Mouse (Mus musculus): ENCODE results near the gene Krtap5-5.

The Krtap5-5 gene

DNA sequence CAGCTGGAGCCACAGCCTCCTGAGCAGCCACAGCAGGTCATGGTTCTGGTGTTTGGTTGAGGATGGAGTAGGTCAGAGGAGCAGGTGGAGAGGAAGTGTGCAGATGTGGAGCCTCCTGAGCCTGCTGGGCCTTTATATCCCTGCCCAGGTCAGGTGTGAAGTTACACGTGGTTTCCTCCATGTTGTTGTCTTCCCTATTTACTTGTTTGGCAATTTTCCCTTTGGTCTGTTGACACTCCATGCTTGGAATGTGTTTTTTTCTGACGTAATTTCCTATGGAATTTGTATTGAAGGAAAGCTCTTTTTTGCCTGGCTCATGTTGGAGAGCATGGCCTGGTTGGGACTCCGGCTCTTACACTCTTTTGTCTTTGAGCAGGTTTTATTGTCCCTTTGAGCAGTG, at the start of gene Krtap5-5:
TSS of gene Krtap5-5 (minus strand) at position 101 of the 400 bp plus-strand sequence.
- WGBS = 60% methylated on average over 3 of the region's 3 CpGs

DNA sequence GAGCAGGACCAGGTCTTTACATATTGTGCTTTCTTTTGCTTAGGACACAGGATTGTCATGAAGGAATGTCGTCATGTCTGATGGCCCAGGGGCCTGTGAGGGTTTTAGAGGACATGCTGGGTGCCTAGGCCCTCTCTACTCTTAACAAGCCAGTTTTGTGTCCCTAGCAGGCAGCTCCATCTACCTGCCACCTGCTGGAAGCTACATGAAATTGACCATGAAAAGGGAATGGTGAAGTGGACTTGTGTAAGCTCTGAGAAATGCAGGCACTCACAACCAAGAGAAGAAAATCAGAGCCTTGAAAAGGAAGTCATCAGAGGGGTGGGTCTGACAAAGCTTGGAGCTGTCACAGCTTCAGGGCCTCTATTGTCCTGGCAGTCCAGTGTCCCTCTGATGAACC, 49.5 kb upstream of the Krtap5-5 start:
- 74% methylated on average over 1 of the region's 1 CpGs for WGBS

DNA sequence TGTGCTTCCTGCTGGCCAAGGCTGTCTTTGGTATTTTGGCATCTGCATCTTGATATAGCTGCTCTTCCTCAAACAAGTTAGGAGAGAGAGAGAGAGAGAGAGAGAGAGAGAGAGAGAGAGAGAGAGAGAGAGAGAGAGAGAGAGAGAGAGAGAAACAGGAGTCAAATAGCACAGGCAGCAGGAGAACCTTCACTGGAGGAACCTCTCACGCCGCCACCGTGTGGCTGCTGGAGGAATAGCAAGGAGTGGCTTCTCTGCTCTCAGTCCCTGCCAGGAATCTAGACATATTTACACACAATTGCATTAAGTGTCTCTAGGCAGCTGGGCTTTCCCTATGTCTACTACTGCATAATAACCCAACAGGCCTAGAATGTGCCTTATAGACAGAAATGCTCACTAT, 48.4 kb upstream of the Krtap5-5 start:
- 0% methylated on average over 3 of the region's 3 CpGs for WGBS

DNA sequence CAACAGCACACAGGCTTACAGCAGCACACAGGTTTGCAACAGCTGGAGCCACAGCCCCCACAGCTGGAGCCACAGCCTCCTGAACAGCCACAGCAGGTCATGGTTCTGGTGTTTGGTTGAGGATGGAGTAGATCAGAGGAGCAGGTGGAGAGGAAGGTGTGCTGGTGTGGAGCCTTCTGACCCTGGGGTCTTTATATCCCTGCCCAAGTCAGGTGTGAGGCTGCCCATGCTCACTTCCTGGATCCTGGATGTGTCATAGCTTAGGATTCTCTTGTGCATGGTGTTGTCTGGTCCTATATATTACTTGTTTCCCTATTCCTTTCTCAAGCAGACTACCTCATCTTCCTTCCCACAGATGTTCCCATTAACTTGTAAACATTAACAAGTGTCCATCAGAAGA, 44.5 kb upstream of the Krtap5-5 start, which contains the start of gene Gm4559:
TSS of gene Gm4559 (minus strand) at position 101 of the 400 bp plus-strand sequence.

DNA sequence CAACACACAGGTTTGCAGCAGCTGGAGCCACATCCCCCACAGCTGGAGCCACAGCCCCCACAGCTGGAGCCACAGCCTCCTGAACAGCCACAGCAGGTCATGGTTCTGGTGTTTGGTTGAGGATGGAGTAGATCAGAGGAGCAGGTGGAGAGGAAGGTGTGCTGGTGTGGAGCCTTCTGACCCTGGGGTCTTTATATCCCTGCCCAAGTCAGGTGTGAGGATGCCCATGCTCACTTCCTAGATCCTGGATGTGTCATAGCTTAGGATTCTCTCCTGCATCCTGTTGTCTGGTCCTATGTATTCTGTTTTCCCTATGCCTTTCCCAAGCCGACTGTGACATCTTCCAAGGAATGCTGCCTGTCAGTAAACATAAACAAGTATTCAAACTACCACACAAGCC, 28.5 kb upstream of the Krtap5-5 start, which contains the start of gene Gm2431:
TSS of gene Gm2431 (minus strand) at position 101 of the 400 bp plus-strand sequence.
- WGBS = 76% methylated on average over 1 of the region's 1 CpGs

DNA sequence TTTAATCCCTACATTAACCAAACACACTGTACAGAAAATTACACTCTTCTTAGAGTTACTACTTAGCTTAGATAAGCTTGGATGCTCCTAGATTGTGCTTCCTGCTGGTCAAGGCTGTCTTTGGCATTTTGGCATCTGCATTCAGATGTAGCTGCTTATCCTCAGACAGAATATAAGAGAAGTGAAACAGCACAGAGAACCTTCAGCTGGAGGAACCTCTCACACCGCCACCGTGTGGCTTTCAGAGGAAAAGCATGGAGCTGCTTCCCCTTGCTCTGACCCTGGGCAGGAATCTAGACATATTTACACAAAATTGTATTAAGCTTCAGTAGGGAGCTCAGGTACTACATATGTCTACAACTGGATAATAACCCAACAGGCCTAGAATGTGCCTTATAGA, 25.7 kb upstream of the Krtap5-5 start:
- WGBS = 0% methylated on average over 2 of the region's 2 CpGs

DNA sequence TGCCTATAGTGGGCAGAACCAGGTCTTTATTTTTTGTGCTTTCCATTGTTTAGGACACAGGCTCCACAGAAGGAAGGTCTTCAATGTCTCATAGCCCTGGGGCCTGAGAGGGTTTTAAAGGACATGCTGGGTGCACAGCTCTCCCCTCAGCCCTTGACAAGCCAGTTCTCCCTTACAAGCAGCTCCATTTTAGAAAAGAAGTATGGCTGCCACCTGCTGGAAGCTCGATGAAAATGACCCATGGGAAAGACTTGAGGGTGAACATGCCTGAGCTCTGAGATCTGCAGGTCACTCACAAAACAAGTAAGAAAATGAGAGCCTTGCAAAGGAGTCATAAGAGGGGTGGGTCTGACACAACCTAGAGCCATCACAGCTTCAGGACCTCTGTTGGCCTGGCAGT, 20.1 kb upstream of the Krtap5-5 start:
- 5% methylated on average over 1 of the region's 1 CpGs for WGBS

DNA sequence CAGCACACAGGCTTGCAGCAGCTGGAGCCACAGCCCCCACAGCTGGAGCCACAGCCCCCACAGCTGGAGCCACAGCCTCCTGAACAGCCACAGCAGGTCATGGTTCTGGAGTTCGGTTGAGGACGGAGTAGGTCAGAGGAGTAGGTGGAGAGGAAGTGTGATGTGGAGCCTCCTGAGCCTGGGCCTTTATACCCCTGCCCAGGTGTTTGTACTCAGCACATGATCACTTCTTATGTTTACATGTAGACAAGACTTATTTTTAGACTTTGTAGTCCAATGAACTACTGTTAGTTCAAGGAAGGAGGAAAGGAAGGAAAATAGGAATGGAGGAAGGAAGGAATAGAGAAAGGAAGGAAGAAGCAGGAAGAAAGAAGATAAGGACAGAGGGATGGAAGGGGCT, 11.2 kb upstream of the Krtap5-5 start, which contains the start of gene Gm40460:
TSS of gene Gm40460 (minus strand) at position 101 of the 400 bp plus-strand sequence.
- 70% methylated on average over 2 of the region's 2 CpGs for WGBS

DNA sequence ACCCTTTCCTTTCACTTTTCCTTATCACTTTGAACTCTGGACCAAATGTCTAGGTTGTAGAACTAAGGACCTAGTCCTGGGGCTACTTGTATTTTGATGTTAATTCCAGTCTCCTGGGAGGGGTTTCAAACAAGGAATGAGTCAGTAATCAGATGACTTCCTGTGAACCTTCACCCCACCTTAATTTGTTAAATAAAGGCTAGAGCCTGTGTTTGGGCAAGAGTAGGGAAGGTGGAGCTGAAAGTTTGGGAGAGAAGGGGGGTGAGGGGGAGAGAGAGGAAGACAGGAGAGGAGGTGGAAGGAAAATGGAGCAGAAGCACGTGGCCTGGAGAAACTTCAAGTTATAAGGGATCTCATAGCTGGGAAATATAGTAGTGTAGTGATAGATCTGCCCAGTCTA, 1.8 kb upstream of the Krtap5-5 start:
- WGBS = 67% methylated on average over 1 of the region's 1 CpGs

DNA sequence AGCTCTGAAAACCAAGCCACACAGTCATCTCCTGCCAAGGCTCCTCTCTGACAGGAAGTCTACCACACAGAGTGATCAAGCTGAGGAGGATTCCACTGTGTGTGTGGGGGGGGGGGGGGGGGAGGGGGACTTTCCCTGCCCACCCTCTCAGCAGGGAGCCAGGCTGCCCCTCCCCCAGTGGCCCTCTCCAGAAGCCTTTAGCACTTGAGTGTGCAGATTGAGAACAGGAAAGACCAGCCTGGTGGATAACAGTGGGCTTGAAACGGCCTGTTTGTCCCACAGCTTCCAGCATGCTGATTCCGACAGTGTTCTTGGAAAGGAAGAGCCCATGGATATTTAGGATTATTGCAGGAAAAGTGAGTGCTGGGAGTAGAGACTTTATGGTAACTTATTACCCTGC, 5.3 kb downstream of the Krtap5-5 start:
- WGBS = 68% methylated on average over 2 of the region's 2 CpGs

DNA sequence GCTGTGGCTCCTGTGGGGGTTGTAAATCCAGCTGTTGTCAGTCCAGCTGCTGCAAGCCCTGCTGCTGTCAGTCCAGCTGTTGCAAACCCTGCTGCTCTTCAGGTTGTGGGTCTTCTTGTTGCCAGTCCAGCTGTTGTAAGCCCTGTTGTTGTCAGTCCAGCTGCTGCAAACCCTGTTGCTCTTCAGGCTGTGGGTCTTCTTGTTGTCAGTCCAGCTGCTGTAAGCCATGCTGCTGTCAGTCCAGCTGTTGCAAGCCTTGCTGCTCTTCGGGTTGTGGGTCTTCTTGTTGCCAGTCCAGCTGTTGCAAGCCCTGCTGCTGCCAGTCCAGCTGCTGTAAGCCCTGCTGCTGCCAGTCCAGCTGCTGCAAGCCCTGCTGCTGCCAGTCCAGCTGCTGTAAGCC, 17.6 kb downstream of the Krtap5-5 start:
- 48% methylated on average over 1 of the region's 1 CpGs for WGBS

DNA sequence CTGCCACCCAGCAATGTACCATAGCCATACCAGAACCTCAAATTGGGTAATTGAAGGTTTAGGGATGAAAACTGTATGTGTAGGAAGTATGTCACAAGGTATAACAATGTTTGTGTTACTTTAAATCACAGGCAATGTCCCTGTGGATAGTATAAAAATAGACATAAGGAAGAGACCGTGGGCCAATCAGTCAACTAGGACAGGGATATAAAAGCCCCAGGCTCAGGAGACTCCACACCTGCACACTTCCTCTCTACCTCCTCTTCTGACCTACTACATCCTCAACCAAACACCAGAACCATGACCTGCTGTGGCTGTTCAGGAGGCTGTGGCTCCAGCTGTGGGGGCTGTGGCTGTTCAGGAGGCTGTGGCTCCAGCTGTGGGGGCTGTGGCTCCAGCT, 18.2 kb downstream of the Krtap5-5 start, which contains the start of gene Gm7579:
TSS of gene Gm7579 (plus strand) at position 301 of the 400 bp plus-strand sequence.
- 61% methylated on average over 1 of the region's 1 CpGs for WGBS

DNA sequence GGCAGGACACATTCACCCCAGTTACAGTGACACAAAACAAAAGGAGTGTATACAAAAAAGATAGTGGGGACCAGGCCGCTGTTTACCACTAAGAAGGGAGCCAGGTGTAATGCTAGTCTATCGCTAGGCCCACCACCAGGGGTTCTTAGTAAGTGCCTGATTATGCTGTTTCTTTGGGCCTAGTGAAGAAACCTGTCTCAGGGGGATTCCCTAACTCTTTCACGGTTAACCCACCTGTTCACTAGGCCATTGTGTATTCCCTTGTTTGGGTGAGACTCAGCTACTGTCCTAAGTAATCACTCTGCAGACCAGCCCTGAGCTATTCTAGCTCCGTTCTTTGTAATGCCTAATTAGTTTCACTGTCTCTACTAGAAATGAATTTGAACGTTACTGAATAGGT, 22.9 kb downstream of the Krtap5-5 start:
- WGBS = 83% methylated on average over 5 of the region's 5 CpGs

DNA sequence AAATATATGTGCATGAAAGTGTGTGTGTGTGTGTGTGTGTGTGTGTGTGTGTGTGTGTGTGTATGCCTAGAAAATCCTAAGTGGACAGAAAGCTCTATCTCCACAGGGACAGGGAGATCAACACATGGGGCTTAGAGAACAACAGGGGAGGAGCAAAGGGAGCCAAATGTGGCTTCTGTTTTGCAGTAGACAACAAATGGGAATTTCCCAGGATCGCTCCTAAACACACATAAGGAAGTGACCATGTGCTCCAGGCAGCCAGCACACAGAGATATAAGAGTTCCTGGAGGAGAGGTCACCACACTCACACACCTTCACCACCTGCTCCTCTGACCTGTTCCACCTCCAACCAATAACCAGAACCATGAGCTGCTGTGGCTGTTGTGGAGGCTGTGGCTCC, 28.7 kb downstream of the Krtap5-5 start, which contains the start of gene Krtap5-3:
TSS of gene Krtap5-3 (plus strand) at position 301 of the 400 bp plus-strand sequence.
- 87% methylated on average over 1 of the region's 1 CpGs for WGBS

DNA sequence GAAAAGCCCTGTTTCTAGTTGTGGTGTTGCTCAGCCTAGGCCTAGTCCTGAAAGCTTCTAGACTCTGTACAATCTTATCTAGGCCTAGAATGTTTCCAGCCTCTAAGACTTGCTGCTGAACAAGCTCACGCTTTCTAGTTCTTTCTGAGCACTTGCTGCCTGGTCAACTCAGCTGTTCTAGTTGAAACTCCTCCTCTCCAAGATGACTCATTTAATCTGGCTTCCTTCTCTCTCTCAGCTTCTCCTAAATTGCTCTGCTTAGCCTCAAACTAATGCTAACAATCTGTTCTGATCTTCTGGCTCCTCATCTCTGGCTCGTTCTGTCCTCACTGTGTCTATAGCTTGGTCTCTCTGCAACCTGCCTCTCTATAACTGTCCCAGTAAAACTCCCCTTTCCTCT, 31.0 kb downstream of the Krtap5-5 start:
- 55% methylated on average over 2 of the region's 2 CpGs for WGBS

DNA sequence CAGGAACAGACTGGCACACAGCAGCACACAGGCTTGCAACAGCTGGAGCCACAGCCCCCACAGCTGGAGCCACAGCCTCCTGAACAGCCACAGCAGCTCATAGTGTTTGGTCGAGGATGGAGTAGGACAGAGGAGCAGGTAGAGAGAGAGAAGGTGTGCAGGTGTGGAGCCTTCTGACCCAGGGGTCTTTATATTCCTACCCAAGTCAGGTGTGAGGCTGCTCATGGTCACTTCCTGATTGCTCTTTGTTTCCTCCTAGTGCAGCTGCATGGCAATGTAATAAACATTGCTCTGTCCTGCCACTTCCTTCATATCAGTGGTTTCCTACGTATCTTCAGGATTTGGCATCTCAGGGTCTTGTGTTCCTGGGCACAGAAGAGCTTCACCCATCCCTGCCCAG, 39.5 kb downstream of the Krtap5-5 start, which contains the start of gene Gm10153:
TSS of gene Gm10153 (minus strand) at position 101 of the 400 bp plus-strand sequence.
- WGBS = 49% methylated on average over 2 of the region's 2 CpGs

DNA sequence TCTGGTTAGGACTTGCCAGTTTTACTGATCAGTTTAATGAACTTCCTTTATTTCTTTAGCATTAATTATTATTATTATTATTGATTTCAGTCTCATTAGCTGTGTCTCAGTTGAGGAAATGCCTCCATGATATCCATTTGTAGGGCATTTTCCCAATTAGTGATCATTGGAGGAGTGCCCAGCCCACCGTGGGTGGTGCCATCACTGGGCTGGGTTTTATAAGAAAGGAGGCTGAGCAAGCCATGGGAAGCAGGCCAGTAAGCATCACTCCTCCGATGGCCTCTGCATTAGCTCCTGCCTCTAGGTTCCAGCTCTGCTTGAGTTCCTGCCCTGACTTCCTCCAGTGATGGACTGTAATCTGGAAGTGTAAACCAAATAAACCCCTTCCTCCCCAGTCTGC, 41.6 kb downstream of the Krtap5-5 start:
- 36% methylated on average over 2 of the region's 2 CpGs for WGBS

DNA sequence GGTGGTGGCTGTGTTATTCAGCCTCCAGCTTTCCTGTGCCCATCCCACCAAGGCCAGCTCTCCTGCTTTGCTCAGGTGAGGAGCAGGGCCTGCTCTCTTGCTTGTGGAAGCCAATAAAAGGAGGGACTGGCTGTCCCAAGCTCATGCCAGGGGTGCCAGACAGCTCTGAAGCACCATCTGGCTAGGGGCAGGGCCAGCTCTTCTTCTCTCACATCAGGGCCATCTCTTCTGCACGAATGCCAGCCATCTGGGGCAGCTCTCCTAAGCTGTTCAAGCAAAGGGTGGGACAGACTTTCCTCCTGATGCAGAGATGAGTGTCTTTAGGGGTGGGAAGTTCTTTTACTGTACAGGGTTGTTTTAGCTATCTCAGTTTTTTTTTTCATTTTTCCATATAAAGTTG, 48.8 kb downstream of the Krtap5-5 start:
- 41% methylated on average over 1 of the region's 1 CpGs for WGBS
